Mouse (Mus musculus) testis, adult 2 months (tissue): Measurements from ENCODE around the gene Fam205c.

ENCODE experiments used
- CTCF ChIP-seq: fragments of 200-500 bp; IDR thresholded peaks from 2 replicates; pipeline ENCODE4 v1.5.1; 2012; ENCODE audit warnings: low read depth, mild to moderate bottlenecking, inconsistent platforms, low read length, moderate library complexity; ENCODE audit not compliant: control insufficient read depth, insufficient read depth, insufficient replicate concordance
- POLR2A ChIP-seq: fragments of 200-500 bp; IDR thresholded peaks from 2 replicates; pipeline ENCODE4 v1.6.1; 2012; ENCODE audit warnings: low read depth, mild to moderate bottlenecking, inconsistent platforms, low read length, moderate library complexity; ENCODE audit not compliant: control insufficient read depth

DNA sequence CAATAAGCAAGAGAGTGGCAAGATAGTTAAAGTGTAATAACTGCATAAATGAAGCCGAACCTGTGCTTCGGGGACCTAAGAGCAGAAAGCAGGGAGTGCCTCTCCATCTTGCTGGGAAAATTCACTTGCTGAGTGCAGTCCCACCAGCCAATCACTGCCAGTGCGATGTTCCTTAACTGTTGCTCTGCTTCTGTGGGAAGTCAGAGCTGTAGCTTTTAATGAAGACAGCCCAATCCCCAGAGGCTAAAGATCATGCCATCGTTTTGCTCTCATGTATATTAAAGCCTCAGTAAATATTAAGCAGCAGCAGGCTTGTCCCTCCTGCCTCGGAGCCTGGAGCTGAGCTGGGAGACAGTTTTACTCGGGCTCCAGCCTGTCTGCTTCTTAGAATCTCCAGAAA lies 48.0 kb upstream of the Fam205c start:
- TF ChIP-seq CTCF, result no peak
- no peak for TF ChIP-seq POLR2A
